Mouse (Mus musculus): ENCODE results near the gene Obox5.
"Not testable (repeated sequence)": the region's sequence is repeated elsewhere in the genome, so short reads cannot be mapped to it uniquely, and the experiment has no call there.

Gene Obox5

GRCm38 (mm10) chr7:15749831-15750230, at the start of gene Obox5:
Gene Obox5, plus strand, starts transcription at chr7:15750131.
- DNase-seq (ENCODE audit: low read depth, low spot score) = not testable (repeated sequence)

GRCm38 (mm10) chr7:15749296-15749695, 635 bp upstream of the Obox5 start:
- not testable (repeated sequence) for DNase-seq (ENCODE audit: low read depth, low spot score)
